Mouse (Mus musculus) neural tube, embryonic 15.5 days (tissue): ENCODE results near the gene Rragd. TPM values are rescaled to one million over a fixed set of nuclear protein-coding genes. Genes with fewer than 3 reads are reported as not detected.
"Not testable (repeated sequence)": the region's sequence is repeated elsewhere in the genome, so short reads cannot be mapped to it uniquely, and the experiment has no call there.

Source experiments
- ATAC-seq: fragments of 200-750 bp; cut with Nextera tagmentation; 2 replicates; pipeline ENCODE4 v1.8.0; 2017; ENCODE audit warnings: mild to moderate bottlenecking, moderate TSS enrichment, moderate library complexity; ENCODE audit not compliant: low FRiP score
- H3K27ac ChIP-seq: fragments of 300-500 bp; sonication (generic); replicated peaks from 2 replicates; pipeline ENCODE4 v1.5.1; 2015; ENCODE audit warnings: mild to moderate bottlenecking, inconsistent platforms
- H3K27me3 ChIP-seq: fragments of 300-500 bp; sonication (generic); replicated peaks from 2 replicates; pipeline ENCODE4 v1.6.1; 2015; ENCODE audit warnings: inconsistent platforms
- H3K36me3 ChIP-seq: fragments of 300-500 bp; sonication (generic); 2 replicates; pipeline ENCODE4 v1.6.1; 2015; ENCODE audit warnings: inconsistent platforms
- H3K4me1 ChIP-seq: fragments of 300-500 bp; sonication (generic); 2 replicates; pipeline ENCODE4 v1.6.1; 2015; ENCODE audit warnings: inconsistent platforms
- H3K4me2 ChIP-seq: fragments of 300-500 bp; sonication (generic); 2 replicates; pipeline ENCODE4 v1.6.1; 2015; ENCODE audit warnings: inconsistent platforms, mild to moderate bottlenecking, moderate library complexity
- H3K4me3 ChIP-seq: fragments of 300-500 bp; sonication (generic); replicated peaks from 2 replicates; pipeline ENCODE4 v1.5.1; 2015; ENCODE audit warnings: mild to moderate bottlenecking, inconsistent platforms
- H3K9ac ChIP-seq: fragments of 300-500 bp; sonication (generic); replicated peaks from 2 replicates; pipeline ENCODE4 v1.6.1; 2015; ENCODE audit warnings: mild to moderate bottlenecking, inconsistent platforms
- H3K9me3 ChIP-seq: fragments of 300-500 bp; sonication (generic); replicated peaks from 2 replicates; pipeline ENCODE4 v1.6.1; 2016; ENCODE audit warnings: inconsistent platforms
- WGBS: fragments of 180-500 bp; shearing (Covaris S2); methylation state at CpG from one replicate; pipeline ENCODE4 v1.1.7; 2015; ENCODE audit warnings: mixed read lengths; 5-methylcytosine and 5-hydroxymethylcytosine counted together
- polyA plus RNA-seq: library from polyadenylated mRNA; unstranded; fragments of >200 nt; fragmentation: Nextera tagmentation; extraction: Ambion mirVana; gene quantifications from 2 replicates; pipeline ENCODE4 v1.2.1, GENCODE M21; 2015

The Rragd gene
- polyA plus RNA-seq, 1 experiment from 2014 or later, result 44.6 TPM

DNA sequence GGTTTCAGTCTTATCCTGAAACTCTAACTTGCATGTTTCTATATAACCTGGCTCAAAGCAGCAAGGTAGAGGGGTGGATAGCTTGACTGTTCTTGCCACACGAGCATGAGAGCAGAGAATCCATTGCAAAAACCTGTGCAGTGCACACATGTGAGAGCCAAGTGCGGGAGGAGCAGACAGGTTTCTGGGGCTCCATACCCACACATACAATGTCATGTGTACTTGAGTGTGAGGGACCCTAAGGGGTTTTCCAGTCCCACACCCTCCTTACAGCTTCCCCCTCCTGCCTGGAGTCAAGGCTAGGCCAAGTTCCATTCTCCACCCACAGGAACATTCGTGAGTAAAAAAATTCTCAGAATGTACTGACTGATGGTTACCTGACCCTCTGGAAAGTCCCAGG is 21.4 kb upstream of the Rragd start:
- no peak for ATAC-seq
- H3K4me3 ChIP-seq, result no peak overlapping the region
- no peak overlapping the region for H3K4me2 ChIP-seq
- no peak overlapping the region for H3K9ac ChIP-seq
- H3K27me3 ChIP-seq, result no peaks in the 10 kb centered on the region
- no peaks in the 10 kb centered on the region for H3K9me3 ChIP-seq
- H3K4me1 ChIP-seq, result no peaks in the 10 kb centered on the region
- H3K36me3 ChIP-seq, result no peaks in the 10 kb centered on the region
- WGBS, result 85% methylated on average over 3 of the region's 3 CpGs
- no peak overlapping the region for H3K27ac ChIP-seq

DNA sequence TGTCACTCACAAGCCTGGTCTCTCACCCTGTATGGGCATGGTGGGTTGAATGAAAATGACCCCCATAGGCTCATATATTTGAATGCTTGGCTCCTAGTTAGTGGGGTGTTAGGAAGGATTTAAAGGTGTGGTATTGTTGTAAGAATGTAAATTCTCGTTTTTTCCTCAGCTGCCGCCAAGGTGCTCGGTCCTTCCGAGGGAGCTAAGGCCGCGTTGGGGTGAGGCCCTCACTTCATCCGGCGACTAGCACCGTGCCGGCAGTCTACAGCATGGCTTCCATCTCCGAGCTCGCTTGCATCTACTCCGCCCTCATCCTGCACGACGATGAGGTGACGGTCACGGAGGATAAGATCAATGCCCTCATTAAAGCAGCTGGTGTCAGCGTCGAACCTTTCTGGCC is 18.2 kb upstream of the Rragd start:
- not testable (repeated sequence) for H3K36me3 ChIP-seq, H3K4me3 ChIP-seq, H3K9ac ChIP-seq, H3K27me3 ChIP-seq, H3K4me1 ChIP-seq, ATAC-seq, H3K27ac ChIP-seq, H3K4me2 ChIP-seq, H3K9me3 ChIP-seq
- 90% methylated on average over 19 of the region's 19 CpGs for WGBS

DNA sequence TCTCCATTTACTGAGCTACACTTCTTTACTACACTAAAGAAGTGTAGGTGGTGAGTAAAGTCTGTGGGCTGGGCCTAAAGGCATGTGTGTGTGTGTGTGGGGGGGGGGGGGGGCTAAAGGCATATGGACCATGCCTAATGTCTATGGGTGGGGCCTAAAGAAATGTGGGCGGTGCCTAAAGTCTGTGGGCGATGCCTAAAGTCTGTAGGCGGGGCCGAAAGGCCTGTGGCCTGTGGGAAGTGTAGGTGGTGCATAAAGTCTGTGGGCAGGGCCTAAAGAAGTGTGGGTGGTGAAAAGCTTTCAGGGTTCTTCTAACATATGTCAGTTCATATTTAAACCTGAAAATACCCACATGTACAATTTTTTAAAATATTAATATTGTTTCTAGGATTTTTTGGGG is 5.5 kb upstream of the Rragd start:
- Histone ChIP-seq H3K9ac (no peak overlapping the region), H3K36me3 (no peaks in the 10 kb centered on the region), H3K27me3 (no peaks in the 10 kb centered on the region), H3K4me3 (no peak overlapping the region), H3K27ac (no peak overlapping the region), H3K4me1 (peaks cover 4% of the 10 kb centered on the region), H3K9me3 (peaks cover 9% of the 10 kb centered on the region; the same call in 1 of the 2 replicates), H3K4me2 (no peak overlapping the region)
- WGBS, result 90% methylated on average over 4 of the region's 4 CpGs
- ATAC-seq, result no peak

DNA sequence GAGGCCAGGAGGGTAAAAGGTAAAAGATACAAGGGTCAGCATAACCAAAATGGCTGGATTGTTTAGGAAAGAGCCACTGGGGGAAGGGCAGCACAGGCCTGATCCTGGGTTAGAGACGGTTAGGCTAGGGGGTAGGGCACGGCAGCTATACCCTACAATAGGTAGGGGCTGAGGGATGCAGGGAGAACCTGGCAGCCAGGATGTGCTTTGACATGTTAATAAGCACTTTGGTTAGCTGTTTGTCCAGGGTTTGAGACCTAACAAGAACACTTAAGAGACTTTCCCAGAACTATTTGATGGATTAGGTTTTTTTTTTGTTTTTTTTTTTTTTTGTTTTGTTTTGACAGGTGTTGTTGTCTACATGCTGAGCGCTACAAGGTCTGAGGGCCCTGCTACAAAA is 2.8 kb upstream of the Rragd start:
- Histone ChIP-seq H3K36me3 (no peaks in the 10 kb centered on the region), H3K27ac (no peak overlapping the region), H3K9me3 (peaks cover under 1% of the 10 kb centered on the region; the same call in 1 of the 2 replicates), H3K4me1 (peaks cover 18% of the 10 kb centered on the region), H3K27me3 (no peaks in the 10 kb centered on the region), H3K9ac (no peak overlapping the region), H3K4me2 (no peak overlapping the region), H3K4me3 (no peak overlapping the region)
- no peak for ATAC-seq
- WGBS, result 89% methylated on average over 3 of the region's 3 CpGs

DNA sequence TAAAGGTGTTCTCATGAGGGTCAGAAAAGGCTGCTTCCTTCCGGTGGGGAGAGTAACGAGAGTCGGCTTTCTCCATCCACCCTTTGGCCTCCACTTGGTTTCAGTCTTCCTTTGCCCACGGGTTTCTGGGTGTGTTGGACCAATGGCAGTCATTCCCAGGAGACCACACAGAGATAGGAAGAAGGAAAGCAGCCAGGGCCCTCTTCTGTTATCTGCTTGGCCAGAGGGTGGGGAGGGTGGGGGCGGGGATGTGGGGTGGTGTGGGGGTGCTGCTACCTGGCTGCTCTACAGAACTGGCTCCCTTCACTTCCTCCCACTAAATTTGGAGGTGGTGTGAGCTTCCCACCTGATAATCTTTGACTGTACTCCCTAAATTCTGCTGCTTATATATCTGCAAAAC is 1.2 kb upstream of the Rragd start:
- H3K9me3 ChIP-seq, result no peaks in the 10 kb centered on the region
- peaks cover 29% of the 10 kb centered on the region for H3K4me1 ChIP-seq
- 41% methylated on average over 5 of the region's 5 CpGs for WGBS
- H3K9ac ChIP-seq, result no peak overlapping the region
- no peaks in the 10 kb centered on the region for H3K27me3 ChIP-seq
- H3K4me3 ChIP-seq, result no peak overlapping the region
- no peak for ATAC-seq
- H3K4me2 ChIP-seq, result peak overlapping the region; percentile 92
- H3K36me3 ChIP-seq, result no peaks in the 10 kb centered on the region
- no peak overlapping the region for H3K27ac ChIP-seq

DNA sequence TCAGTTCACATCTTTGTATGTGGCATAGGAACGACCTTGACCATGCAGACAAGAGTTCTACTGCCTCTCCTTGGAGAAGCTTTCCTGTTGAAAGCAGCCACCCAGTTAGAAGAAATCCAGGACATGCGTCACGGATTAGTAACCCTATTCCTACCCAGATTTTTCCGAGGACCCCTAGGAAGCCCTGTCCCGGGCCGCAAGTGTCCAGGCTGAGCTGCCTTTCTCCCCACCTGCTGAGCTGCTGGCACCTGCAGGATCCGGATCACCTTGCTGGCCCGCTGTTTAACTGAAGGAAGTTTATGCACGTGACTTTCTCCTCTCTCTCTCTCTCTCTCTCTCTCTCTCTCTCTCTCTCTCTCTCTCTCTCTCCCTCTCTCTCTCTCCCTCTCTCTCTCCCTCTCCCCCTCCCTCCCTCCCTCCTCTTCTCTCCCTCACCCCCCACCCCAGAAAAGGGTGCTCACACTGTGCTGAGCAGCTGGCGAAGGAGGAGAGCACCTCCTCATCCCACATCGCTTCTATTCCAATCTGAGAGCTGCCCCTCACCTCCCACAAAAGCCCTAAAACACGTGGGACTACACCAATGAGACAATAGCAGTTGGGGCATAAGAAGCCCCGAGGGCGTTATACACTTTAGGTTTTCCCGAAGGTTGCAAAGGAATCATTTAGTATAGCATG is 659 bp upstream of the Rragd start:
- peak overlapping the region; percentile 89 for H3K9ac ChIP-seq
- peak overlapping the region; percentile 92 for H3K27ac ChIP-seq
- ATAC-seq, result peak; percentile 47

DNA sequence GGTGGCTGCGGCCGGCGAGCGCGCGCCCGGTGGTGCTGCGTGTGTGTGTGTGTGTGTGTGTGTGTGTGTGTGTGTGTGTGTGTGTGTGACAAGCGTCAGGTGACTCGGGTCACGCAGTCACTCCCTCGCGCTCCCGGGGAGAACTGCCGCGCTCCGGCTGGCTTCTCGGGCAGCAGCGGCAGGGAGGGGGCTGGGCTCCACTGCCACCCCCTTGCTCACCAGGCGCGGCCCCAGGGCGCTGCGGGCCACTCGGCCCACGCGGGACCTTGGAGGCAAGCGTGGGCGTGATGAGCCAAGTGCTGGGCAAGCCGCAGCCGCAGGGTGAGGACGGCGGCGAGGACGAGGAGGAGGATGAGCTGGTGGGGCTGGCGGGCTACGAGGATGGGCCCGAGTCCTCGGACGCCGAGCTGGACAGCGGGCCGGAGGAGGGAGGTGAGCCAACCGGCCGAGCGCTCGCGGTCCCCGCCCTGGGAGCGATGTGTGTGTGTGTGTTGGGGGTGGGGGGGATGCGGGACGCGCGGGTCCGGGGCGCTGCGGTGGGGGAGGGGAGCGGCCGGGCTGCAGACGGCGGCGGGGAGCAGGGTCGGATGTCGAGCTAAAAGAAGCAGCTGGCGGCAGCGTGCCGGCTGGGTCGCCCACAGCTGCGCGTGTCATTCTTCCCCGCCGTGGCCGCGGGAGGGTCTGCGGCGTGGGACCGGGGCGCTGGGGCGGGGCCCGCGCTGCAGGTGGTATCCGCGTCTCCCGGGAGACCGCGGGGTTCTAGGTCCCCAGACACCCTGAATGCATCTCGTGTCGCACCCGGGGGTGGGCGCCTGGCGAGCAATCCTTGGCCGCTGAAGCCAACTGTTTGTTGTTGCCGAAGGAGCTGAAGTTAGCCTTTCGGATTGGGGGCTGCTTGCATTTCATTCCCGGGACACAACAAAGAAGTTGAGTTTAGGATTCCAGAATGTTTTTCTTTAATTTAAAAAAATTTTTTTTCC is 629 bp downstream of the Rragd start:
- Histone ChIP-seq H3K27me3 (no peaks in the 10 kb centered on the region), H3K4me3 (peak overlapping the region; percentile 97), H3K4me2 (peak overlapping the region; percentile 92), H3K4me1 (peaks cover 31% of the 10 kb centered on the region), H3K9me3 (no peaks in the 10 kb centered on the region), H3K36me3 (no peaks in the 10 kb centered on the region), H3K9ac (peak overlapping the region; percentile 89), H3K27ac (peak overlapping the region; percentile 92)
- WGBS, result under 1% methylated on average over 74 of the region's 94 CpGs
- ATAC-seq, result peak; percentile 81

More for the DNA sequence above, 659 bp upstream of the Rragd start:
- Histone ChIP-seq H3K4me1 (peaks cover 31% of the 10 kb centered on the region), H3K27me3 (no peaks in the 10 kb centered on the region), H3K36me3 (no peaks in the 10 kb centered on the region), H3K9me3 (no peaks in the 10 kb centered on the region), H3K4me2 (peak overlapping the region; percentile 92), H3K4me3 (peak overlapping the region; percentile 97)
- 3% methylated on average over 15 of the region's 15 CpGs for WGBS

DNA sequence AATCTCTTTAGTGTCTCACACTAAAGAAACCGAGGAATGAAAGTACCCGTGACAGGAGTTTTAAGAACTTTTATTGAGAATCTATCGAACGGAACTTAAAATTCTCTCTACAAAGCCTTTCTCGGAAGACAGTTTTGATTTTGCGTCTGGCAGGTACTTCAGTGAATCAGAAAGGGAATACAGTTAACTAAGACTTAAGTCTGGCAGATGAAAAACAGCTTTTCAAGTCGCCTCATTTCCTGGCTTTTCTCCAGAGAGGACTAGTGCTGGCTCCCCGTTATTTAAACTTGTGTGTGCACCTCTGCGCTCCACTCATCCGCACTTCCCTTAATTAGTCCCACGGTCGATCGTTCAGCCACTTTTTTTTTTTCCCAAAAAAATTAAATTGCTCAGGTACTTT is 1.4 kb downstream of the Rragd start:
- ATAC-seq, result no peak
- Histone ChIP-seq H3K9me3 (no peaks in the 10 kb centered on the region), H3K27me3 (no peaks in the 10 kb centered on the region), H3K9ac (peak overlapping the region; percentile 89), H3K27ac (peak overlapping the region; percentile 92), H3K36me3 (no peaks in the 10 kb centered on the region), H3K4me1 (peaks cover 31% of the 10 kb centered on the region), H3K4me3 (peak overlapping the region; percentile 97), H3K4me2 (peak overlapping the region; percentile 92)
- 0% methylated on average over 13 of the region's 13 CpGs for WGBS

DNA sequence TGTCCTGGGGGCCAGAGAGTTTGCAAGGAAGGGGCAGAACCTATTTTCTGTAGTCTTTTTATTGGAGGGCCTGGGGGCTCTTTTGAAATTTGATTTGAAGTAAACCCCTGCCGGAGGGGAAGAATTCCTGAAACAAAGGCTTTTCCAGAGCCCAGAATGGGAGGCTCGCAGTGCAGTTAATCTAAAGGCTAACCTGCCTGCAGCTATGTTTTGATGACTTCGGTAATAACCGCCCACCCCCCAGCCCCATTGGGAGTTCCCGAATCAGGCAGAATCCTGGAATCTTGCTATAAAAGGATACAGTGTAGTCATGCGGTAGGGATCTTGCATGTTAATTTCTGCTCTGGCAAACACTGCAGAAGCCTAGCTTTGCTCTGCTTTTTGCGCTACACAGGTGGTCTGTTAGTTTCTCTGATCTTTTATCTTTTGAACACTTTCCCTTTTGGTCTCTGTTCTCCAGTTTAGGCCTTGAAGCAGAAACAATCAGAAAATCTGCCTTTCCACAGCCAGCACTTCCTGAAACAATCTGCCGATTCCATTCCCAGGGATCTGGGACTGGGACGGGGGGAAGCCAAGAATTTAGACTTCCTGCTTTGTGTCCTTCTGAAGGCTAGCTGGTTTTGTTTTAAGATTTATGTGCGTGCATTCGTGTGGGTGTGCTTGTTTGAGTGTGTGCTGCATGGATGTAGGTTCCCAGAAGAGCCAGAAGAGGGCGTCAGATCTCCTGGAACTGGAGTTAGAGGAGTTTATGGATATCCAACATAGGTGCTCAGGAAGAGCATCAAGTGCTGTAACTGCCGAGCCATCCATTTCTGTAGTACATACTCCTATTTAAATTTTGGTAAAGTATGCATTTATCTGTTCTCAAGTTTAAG is 2.2 kb downstream of the Rragd start:
- Histone ChIP-seq H3K36me3 (no peaks in the 10 kb centered on the region), H3K4me3 (peak overlapping the region; percentile 97), H3K27me3 (no peaks in the 10 kb centered on the region), H3K9ac (peak overlapping the region; percentile 89), H3K4me1 (peaks cover 31% of the 10 kb centered on the region), H3K27ac (peak overlapping the region; percentile 92), H3K9me3 (no peaks in the 10 kb centered on the region), H3K4me2 (peak overlapping the region; percentile 92)
- WGBS, result 10% methylated on average over 13 of the region's 13 CpGs
- no peak for ATAC-seq

DNA sequence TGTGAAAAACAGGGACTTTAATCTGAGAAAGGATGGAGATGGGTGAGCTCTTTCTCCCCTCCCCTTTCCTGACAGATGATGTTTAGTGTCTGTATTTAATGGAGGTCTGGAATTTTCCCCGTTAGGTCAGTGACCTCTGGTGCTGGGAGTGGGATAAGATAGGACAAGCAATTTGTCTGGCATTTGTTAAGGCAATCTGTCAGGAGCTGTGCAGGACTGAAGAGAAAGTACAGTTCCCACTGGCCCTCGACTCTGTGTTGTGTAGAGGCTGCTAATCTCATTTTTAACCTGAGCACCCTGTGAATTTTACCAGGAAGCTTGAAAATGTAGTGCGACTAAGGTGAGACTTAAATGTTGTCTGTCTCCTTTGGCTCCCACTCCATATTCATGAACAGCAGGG is 2.8 kb downstream of the Rragd start:
- no peaks in the 10 kb centered on the region for H3K36me3 ChIP-seq

DNA sequence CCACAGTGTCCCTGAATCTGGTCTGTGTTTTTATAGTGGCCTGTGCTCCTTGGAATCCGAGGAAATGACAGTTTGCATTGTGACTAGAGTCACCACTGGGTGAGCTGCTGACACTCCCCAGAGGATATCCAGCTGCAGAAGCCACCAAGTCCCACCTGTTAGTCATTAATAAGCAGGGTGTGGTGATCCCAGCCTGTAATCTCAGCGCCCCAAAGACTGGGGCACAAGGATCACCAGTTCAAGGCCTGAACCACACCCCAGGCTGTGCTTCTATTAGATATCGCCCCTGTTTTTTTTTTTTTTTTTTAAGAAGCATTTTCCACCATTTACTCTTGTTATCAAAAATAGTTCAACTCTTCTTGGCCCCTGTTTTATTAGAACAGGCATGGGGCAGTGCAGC is 4.2 kb downstream of the Rragd start:
- Histone ChIP-seq H3K9me3 (no peaks in the 10 kb centered on the region), H3K4me1 (peaks cover 29% of the 10 kb centered on the region), H3K9ac (no peak overlapping the region), H3K4me3 (no peak overlapping the region), H3K27ac (no peak overlapping the region), H3K27me3 (no peaks in the 10 kb centered on the region), H3K36me3 (no peaks in the 10 kb centered on the region), H3K4me2 (no peak overlapping the region)
- WGBS, result 75% methylated on average over 3 of the region's 3 CpGs
- no peak for ATAC-seq

More for the DNA sequence above, 2.8 kb downstream of the Rragd start:
- H3K9me3 ChIP-seq, result no peaks in the 10 kb centered on the region
- 7% methylated on average over 3 of the region's 3 CpGs for WGBS
- H3K4me3 ChIP-seq, result no peak overlapping the region
- ATAC-seq, result no peak
- no peak overlapping the region for H3K9ac ChIP-seq
- H3K4me1 ChIP-seq, result peaks cover 31% of the 10 kb centered on the region
- H3K4me2 ChIP-seq, result peak overlapping the region; percentile 92; the same call in 1 of the 2 replicates
- no peak overlapping the region for H3K27ac ChIP-seq
- no peaks in the 10 kb centered on the region for H3K27me3 ChIP-seq
